Mouse (Mus musculus): ENCODE data around the gene Gm20661. TPM values are rescaled to one million over a fixed set of nuclear protein-coding genes. Genes with fewer than 3 reads are reported as not detected.

The Gm20661 gene
- total and polyA plus RNA-seq, 3 experiments, result 0.35 to 0.85 TPM; not detected in 1

- H3K9me3 ChIP-seq (replicated peaks; ENCODE audit: insufficient read depth, low read length), result no peaks in the 10 kb centered on the region
- H3K4me3 ChIP-seq (ENCODE audit: control insufficient read depth in 1 of 2, insufficient read depth in 1 of 2, low read depth in 2 of 2, low read length in 2 of 2), result no peak overlapping the region
- H3K9ac ChIP-seq (ENCODE audit: control insufficient read depth, low read depth, low read length, poor library complexity, severe bottlenecking), result no peak overlapping the region
- peaks cover 12 to 18% of the 10 kb centered on the region in 2 experiments for H3K36me3 ChIP-seq (ENCODE audit: control insufficient read depth in 1 of 2, insufficient read depth in 2 of 2, low read length in 2 of 2)
- no peak for DNase-seq (ENCODE audit: low read depth, low spot score)
- peaks cover 0 to 6% of the 10 kb centered on the region in 2 experiments; a peak in 1 of 4 replicates for H3K4me1 ChIP-seq (ENCODE audit: control insufficient read depth in 1 of 2, insufficient read depth in 2 of 2, low read length in 2 of 2)
- H3K79me2 ChIP-seq (ENCODE audit: control insufficient read depth, insufficient read depth, low read length, poor library complexity), result peaks cover 32% of the 10 kb centered on the region
- H3K27me3 ChIP-seq (ENCODE audit: control insufficient read depth in 1 of 2, insufficient read depth in 2 of 2, low read length in 2 of 2), result no peaks in the 10 kb centered on the region
- no peak overlapping the region for H3K27ac ChIP-seq (ENCODE audit: control insufficient read depth, low read depth, low read length)
- TF ChIP-seq EP300 (IDR thresholded peaks at IDR 0.05; ENCODE audit: low read depth in 1 of 2, low read length in 2 of 2) (no peak), CHD1 (IDR thresholded peaks at IDR 0.05; ENCODE audit: low read depth, low read length) (no peak), USF2 (IDR thresholded peaks at IDR 0.05; ENCODE audit: borderline replicate concordance in 1 of 2, insufficient read depth in 1 of 2, low read depth in 1 of 2, low read length in 2 of 2) (no peak), MYB (IDR thresholded peaks at IDR 0.05; ENCODE audit: low read depth, low read length) (no peak), GABPA (IDR thresholded peaks at IDR 0.05; ENCODE audit: low read depth, low read length) (no peak), ELF1 (IDR thresholded peaks at IDR 0.05; ENCODE audit: low read depth, low read length) (no peak), MAFK (IDR thresholded peaks at IDR 0.05; ENCODE audit: borderline replicate concordance, low read depth, low read length) (no peak), ETS1 (IDR thresholded peaks at IDR 0.05; ENCODE audit: low read depth, low read length) (no peak), RCOR1 (IDR thresholded peaks at IDR 0.05; ENCODE audit: low read depth, low read length) (no peak), RAD21 (IDR thresholded peaks at IDR 0.05; ENCODE audit: low read depth, low read length) (no peak)
These were observed 27.1 kb upstream of the Gm20661 start for GRCm38 (mm10) chr9:107955613-107956289.

- no peaks in the 10 kb centered on the region; a peak in 1 of 4 replicates for H3K4me1 ChIP-seq (ENCODE audit: control insufficient read depth in 1 of 2, insufficient read depth in 2 of 2, low read length in 2 of 2)
- H3K27me3 ChIP-seq (ENCODE audit: control insufficient read depth in 1 of 2, insufficient read depth in 2 of 2, low read length in 2 of 2), result no peaks in the 10 kb centered on the region
These were observed 25.7 kb upstream of the Gm20661 start for GRCm38 (mm10) chr9:107957141-107957540.

GRCm38 (mm10) chr9:107959896-107960295, 23.0 kb upstream of the Gm20661 start:
- H3K4me3 ChIP-seq (ENCODE audit: control insufficient read depth in 1 of 2, insufficient read depth in 1 of 2, low read depth in 2 of 2, low read length in 2 of 2), result no peak overlapping the region
- H3K9ac ChIP-seq (ENCODE audit: control insufficient read depth, low read depth, low read length, poor library complexity, severe bottlenecking), result no peak overlapping the region
- no peaks in the 10 kb centered on the region for H3K27me3 ChIP-seq (ENCODE audit: control insufficient read depth in 1 of 2, insufficient read depth in 2 of 2, low read length in 2 of 2)
- peaks cover 2% of the 10 kb centered on the region; the same call in 1 of the 2 replicates for H3K79me2 ChIP-seq (ENCODE audit: control insufficient read depth, insufficient read depth, low read length, poor library complexity)
- H3K9me3 ChIP-seq (replicated peaks; ENCODE audit: insufficient read depth, low read length), result no peaks in the 10 kb centered on the region
- H3K4me1 ChIP-seq (ENCODE audit: control insufficient read depth in 1 of 2, insufficient read depth in 2 of 2, low read length in 2 of 2), result no peaks in the 10 kb centered on the region
- TF ChIP-seq MAFK (IDR thresholded peaks at IDR 0.05; ENCODE audit: borderline replicate concordance, low read depth, low read length) (no peak), POLR2A (IDR thresholded peaks at IDR 0.05; ENCODE audit: control insufficient read depth in 1 of 2, insufficient read depth in 1 of 2, low read depth in 1 of 2, low read length in 2 of 2, poor library complexity in 1 of 2) (no peak), NELFE (IDR thresholded peaks at IDR 0.05; ENCODE audit: low read depth, low read length) (no peak), USF2 (IDR thresholded peaks at IDR 0.05; ENCODE audit: borderline replicate concordance in 1 of 2, insufficient read depth in 1 of 2, low read depth in 1 of 2, low read length in 2 of 2) (no peak), ZNF384 (IDR thresholded peaks at IDR 0.05; ENCODE audit: low read depth, low read length) (no peak), SMC3 (IDR thresholded peaks at IDR 0.05; ENCODE audit: low read depth, low read length) (no peak), GABPA (IDR thresholded peaks at IDR 0.05; ENCODE audit: low read depth, low read length) (no peak), SIN3A (IDR thresholded peaks at IDR 0.05; ENCODE audit: low read length) (no peak)
- no peak for DNase-seq (ENCODE audit: low read depth, low spot score)
- H3K36me3 ChIP-seq (ENCODE audit: control insufficient read depth in 1 of 2, insufficient read depth in 2 of 2, low read length in 2 of 2), result peaks cover 0 to 20% of the 10 kb centered on the region in 2 experiments; a peak in 2 of 4 replicates
- no peak overlapping the region for H3K27ac ChIP-seq (ENCODE audit: control insufficient read depth, low read depth, low read length)

More at GRCm38 (mm10) chr9:107957141-107957540, 25.7 kb upstream of the Gm20661 start:
- no peak overlapping the region for H3K9ac ChIP-seq (ENCODE audit: control insufficient read depth, low read depth, low read length, poor library complexity, severe bottlenecking)
- H3K27ac ChIP-seq (ENCODE audit: control insufficient read depth, low read depth, low read length), result no peak overlapping the region
- no peak for DNase-seq (ENCODE audit: low read depth, low spot score)
- peaks cover 7 to 18% of the 10 kb centered on the region in 2 experiments for H3K36me3 ChIP-seq (ENCODE audit: control insufficient read depth in 1 of 2, insufficient read depth in 2 of 2, low read length in 2 of 2)
- H3K79me2 ChIP-seq (ENCODE audit: control insufficient read depth, insufficient read depth, low read length, poor library complexity), result peaks cover 19% of the 10 kb centered on the region
- no peak overlapping the region for H3K4me3 ChIP-seq (ENCODE audit: control insufficient read depth in 1 of 2, insufficient read depth in 1 of 2, low read depth in 2 of 2, low read length in 2 of 2)
- H3K9me3 ChIP-seq (replicated peaks; ENCODE audit: insufficient read depth, low read length), result no peaks in the 10 kb centered on the region
- no peak for TF ChIP-seq GABPA (IDR thresholded peaks at IDR 0.05; ENCODE audit: low read depth, low read length)

Data from MEL (cell line).